Mouse (Mus musculus): ENCODE measurements around the gene Cytip.

- TF ChIP-seq POLR2A (IDR thresholded peaks at IDR 0.05; ENCODE audit: low read depth, low read length), result no peak
- no peak for TF ChIP-seq CTCF (IDR thresholded peaks at IDR 0.05; ENCODE audit: borderline replicate concordance, insufficient read depth, low read length)
These were observed 28.6 kb downstream of the Cytip start for GRCm38 (mm10) chr2:58166764-58167163.

Data from embryonic fibroblast, embryonic 13.5 days (primary cell).